Mouse (Mus musculus): Measurements from ENCODE around the gene Ephx3.
"Not testable (repeated sequence)": the region's sequence is repeated elsewhere in the genome, so short reads cannot be mapped to it uniquely, and the experiment has no call there.

The Ephx3 gene

DNA sequence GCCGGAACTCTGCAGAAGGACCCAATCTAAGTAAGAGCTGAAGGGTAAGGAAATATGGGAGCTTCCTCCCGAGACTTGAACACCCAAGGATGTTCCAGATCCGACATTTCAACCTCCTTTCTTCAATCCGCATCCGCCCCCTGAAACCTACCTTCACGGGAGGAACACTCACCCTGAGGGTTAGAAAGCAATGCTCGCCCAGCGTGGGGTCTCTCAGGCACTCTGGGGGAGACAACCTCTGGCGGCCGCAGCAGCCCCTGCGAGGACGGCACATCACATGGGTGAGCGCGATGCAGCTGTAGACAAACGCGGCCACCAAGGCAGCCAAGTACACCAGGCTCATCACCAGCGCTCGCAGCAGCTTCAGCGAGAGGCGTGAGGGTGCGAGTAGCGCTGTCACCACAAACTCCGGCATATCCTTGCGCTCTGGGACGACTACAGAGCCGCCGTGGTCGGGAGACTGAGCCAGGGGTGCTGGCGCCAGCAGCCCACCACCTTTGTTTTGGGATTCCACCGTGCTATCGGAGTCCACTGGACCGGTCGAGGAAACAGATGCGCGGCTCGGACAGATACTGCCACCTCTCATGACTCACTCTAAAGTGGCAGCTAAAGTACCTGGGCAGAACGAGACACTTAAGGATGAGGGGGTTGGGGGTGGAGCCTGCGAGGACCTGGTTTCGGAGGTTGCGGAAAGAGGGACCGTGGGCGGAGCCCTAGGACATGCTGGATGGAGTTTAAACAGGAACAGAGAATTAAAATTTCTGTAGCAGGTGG lies at the start of gene Ephx3:
Gene Ephx3 (minus strand): TSS at position 687 of the 774 bp plus-strand sequence.
- peak; percentile 71 for DNase-seq

DNA sequence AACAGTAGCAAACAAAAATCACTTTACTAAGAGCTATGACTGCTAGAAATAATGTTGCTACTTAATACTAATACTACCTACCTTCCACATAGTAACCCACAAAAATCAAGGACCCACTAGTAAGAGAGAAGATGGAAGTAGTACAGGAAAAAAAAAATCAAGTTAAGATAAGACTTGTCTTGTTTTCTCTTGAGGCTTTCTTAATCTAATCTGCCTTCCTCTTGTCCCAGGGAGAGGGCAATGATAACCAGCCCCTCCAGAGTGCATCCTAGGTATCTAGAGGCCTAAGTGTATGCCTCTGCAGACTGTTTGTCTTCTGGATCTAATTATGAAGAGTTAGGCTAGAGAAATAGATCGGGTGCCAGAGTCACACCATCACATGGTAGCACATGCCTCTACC lies 49.2 kb upstream of the Ephx3 start:
- no peak for DNase-seq

DNA sequence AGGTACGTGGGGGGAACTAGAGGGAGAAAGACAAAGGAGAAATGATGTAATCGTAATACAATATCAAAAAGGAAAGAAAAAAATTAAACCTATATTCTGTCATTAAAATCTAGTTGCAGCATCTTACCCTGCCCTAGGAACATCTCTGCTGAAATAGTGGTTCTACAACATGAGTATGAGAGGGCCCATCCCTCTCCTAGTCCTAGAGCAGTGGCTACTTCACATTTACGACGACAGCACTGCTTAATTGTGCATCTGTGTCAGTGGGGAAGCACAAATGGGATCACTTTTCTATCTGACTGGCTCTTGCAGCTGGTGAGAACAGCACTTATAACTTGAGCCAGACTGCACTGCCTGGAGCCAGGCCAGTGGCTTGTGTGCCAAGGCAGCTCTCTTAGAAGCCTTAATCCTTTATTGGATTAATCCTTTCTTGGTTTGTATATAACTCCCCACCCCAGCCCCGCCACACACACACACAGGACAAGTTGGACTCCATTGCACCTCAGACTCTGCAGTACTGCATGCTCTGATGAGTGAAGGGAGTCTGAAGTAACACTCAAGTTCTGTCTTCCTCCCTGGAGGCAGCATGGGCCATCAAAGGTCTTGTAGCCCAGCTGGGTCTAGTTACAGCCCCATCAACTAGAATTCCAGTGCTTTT lies 46.3 kb upstream of the Ephx3 start:
- peak; percentile 66 for DNase-seq

DNA sequence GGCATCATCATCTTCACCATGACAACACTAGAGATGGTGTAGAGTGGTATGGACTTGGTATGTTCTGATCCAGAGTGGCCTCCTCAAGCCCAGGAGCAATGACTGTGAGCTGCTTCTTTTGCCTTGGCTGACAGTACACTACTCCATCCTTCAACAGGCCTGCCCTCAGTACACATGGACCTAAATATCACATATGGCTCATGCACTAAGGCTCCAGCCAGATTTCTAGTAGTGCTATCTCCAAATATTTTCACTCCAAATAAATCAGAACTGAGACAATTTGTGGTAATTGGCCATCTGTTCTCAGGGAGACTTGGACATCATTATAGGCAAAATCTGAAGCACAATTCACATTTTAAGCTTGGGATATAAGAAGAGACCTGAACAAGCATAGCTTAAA lies 43.8 kb upstream of the Ephx3 start:
- no peak for DNase-seq

DNA sequence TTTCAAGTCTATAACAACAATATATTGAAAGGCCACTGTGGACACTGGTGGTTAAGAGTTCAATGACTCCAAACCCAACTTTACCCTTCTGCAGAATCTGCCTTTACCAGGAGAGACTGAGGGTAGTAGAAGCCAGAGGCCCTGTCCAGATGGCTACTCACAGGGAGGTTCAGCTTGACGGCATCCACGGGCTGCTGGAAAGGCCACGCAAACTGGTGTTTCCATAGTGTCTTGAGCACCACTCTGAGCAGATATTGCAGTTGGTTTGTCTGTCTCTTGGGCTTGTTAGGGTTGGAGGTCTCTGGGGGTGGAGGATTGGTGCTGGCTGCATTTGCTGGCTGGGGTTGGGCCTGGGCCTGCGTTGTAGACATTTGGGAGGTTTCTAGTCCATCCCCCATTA lies 39.9 kb upstream of the Ephx3 start:
- no peak for DNase-seq

DNA sequence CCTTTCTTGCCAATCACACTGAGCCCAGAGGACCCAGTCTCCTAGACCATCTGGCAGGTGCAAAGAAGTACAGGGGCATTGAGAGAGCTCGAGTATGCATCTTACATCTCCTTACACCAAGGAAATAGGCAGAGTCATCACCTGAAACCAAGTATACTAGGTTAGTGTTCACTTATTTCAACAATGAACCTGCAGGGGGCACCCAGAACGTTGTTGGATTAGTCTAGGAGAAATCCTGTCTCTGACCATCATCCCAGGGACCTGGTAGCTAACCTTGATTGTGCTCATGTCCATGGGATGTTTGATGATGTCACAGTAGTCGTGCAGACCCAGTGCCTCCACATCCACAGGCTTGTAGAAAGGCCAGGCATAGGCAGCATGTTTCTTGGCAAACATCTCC lies 31.5 kb upstream of the Ephx3 start:
- peak; percentile 38 for DNase-seq

DNA sequence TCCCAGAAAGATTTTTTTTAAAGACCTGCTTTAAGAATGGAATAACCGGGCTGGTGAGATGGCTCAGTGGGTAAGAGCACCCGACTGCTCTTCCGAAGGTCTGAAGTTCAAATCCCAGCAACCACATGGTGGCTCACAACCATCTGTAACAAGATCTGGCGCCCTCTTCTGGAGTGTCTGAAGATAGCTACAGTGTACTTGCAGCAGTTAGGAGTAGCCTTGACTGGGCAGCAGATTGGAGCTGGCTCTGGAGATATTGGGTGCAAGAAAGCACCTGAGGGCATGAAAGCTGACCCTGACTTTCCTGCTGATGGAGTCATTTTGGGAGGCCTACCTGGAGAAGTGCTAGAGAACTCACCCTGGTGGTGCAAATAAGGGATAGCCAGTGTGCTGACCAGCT lies 26.2 kb upstream of the Ephx3 start:
- not testable (repeated sequence) for DNase-seq

DNA sequence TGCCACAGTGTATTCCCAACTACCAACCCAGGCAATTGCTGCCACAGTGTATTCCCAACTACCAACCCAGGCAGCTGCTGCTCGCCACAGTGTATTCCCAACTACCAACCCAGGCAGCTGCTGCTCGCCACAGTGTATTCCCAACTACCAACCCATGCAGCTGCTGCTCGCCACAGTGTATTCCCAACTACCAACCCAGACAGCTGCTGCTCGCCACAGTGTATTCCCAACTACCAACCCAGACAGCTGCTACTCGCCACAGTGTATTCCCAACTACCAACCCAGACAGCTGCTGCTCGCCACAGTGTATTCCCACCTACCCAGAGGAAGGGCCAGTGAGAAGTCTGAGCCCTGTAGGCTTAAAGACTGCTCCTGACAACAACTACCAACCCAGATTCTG lies 22.2 kb upstream of the Ephx3 start:
- not testable (repeated sequence) for DNase-seq

DNA sequence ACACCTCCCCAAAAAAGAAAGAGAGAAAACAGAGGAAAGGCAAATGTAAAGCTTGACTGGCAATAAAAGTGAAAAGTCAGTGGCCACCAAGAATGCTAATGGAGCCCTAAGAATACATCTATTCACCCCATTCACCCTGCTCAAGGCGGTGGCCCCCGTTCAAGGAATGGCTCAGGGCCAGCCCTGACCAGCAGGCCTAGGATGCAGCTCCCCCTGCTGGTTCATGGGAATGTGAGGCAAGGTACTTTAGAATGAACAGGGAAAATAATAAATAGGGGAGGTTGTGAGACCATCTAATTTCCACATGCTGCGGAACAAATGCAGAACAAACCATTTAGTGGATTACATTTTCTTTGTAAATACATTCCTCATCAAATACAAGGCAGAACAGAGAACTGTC lies 20.4 kb upstream of the Ephx3 start:
- peak; percentile 80 for DNase-seq

DNA sequence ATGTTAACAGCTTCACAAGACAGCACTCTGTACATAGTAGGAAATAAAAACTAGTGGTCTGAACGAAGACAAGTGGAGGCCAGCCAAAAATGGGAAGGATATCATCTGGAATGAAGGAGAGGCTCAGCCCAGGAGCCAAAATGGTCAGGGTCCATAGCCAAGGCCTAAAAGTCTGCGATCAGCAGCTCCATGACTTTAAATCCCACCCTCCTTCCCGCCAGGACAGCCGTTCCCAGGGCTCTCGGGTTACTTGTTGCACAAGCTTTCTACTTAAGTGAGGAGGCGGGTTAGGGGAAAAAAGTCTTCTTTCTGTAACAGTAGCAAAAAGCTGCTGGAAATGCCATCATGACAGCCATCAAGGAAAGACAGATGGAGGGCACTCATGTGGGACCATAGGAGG lies 19.8 kb upstream of the Ephx3 start:
- DNase-seq: peak; percentile 64

DNA sequence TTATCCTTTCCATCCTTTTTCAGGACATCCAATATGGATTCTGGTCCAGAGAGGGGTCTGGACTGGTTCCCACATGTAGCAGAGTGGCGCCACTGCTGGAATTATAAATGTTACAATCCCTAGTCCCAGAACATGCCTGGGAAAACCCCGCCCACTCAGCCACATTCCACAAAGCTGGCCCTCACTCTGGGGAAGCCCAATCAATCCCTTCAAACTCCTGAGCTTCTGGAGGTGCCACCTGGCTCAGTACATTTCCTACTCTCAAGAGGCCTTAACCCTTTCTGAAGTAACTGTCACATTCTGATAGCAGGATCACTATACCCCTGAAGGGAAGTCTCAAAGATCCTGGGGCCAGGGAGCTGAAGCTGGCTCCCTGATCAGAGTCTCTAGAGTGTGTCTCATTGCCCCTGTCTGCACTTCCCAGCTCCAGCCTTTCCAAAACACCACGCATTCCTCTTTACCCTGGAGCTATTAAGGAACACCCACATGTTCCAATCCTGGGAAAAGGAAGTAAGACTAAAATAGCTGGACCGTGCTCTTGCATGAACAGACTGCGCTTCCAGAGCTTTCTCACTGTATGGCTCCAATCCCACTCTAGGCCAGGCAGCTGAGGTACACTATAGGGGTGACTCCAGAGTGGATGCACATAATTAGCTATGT lies 18.4 kb upstream of the Ephx3 start:
- peak; percentile 75 for DNase-seq

DNA sequence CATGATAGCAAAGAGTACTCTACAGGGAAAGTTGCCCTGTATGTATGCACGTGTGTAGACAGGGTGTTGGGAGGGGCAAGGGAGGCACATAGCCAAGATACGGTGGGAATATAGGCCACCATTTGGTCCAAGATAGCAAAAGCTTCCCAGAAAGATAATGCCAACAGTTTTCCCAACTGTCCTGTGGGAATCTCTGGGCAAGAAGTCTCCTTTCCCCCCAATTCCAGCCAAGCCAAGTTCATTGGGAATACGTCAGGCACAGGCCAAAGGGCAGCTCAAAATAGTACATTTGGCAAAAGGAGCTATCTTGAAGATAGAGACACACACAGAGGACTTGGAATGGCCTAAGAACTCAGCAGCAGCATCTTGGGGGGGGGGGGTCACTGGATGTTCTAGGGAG lies 16.0 kb upstream of the Ephx3 start:
- peak; percentile 58 for DNase-seq

DNA sequence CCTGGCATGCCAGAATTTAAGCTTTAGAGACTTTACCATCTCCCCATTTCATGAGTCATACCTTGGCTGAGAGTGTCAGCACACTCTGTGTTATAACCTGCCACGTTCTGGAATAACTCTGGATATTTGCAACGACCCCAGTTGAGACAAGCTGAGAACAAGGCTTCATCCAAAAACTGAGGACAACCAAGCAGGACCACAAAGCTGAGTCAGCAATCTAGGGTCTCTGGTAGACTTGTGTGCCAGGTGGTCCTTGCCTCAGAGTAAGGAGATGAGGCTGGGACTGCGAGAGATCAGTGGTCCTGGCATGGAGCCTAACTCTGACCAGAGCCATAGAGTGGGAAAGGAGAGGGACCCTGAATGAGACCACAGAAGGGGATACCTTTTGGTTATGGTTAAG lies 13.6 kb upstream of the Ephx3 start:
- DNase-seq: no peak

DNA sequence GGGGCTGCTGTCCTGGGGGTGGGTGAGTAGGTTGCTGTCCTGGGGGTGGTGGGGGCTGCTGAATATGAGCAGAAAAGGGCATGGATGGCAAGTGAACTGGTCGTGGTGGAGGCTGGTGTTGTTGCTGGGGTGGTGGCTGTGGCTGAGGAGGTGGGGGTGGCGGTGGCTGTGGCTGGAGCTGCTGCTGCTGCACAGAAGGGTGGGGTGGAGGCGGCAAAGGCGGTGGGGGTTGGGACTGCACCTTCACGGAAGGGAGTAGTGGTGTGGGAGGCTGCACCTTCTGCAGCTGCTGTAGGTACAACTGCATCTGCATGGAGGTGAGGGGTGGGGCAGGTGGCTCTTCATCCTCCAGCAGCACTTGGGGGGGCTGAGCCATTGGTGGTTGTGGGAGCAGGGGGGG lies 11.7 kb upstream of the Ephx3 start:
- DNase-seq: no peak

DNA sequence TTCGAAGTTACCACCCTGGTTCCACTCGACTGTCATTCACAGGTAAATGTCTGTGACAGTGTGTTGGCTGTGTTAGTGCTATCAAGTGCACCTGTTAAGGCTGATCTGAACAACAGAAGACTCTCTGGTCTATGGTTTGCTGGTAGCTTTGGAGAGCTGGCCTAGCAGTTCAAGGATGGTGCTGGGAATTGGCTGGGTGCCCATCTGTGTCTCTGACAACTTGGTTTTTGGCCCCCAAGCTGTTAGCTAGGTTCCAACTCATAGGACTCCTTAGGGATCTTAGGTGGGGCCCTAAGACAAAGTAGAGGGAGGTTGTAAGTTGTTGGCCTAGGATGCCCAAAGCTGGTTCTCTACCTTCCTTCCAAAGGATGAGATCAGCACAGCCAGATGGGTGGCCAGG lies 10.4 kb upstream of the Ephx3 start:
- no peak for DNase-seq

DNA sequence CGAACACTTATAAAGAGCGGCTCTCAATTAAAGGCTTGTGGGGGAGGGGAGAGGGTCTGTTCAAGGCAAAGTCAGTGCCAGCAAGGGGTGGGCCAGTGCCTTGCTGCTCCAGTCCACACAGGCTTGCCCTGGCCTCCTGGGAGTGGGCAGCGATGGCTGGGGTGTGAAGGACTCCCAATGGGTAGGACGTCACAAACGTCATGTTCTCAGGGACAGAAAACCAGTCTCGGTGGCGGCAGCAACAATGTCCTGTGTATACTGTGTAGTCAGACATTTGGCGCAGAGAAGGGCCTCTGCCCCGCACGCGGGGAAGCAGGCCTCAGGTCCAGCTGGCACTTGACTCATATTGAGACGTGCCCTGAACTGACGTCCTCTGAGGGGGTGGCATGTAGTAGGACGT lies 7.8 kb upstream of the Ephx3 start:
- no peak for DNase-seq

DNA sequence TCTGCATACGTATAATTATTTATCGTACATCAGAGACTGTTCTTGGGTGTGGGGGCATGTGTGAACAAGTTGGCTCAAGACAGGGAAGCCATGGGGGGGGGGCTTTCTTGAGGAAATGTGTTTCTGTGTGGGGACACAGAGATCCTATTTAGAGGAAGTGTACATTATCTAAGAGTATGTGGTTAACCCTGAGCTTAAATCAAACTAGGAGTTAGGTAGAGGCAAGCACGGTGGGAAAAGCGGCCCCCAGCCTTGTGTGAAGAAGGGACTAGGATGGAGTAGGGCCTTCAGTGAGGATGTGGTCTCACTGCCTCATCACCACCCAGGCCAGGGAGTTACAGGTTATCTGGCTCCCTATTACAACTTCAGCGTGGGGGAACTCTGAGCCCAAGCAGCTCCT lies 6.4 kb upstream of the Ephx3 start:
- DNase-seq: no peak

DNA sequence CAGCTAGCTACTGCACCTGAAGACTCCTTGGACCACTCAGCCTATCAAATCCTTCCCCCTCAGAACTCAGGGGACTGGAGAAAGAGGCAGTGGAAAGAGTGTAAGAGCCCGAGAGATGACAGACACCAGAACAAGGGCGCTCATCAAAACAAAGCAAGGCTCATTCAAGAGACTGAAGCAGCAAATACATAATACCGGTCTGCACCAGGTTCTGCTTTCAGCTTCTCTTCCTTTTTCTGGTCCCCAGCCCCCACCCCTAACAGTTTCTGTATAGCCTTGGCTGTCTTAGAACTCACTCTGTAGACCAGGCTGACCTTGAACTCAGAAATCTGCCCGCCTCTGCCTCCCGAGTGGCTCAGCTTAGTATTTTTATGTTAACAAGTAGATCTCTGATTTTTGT lies 3.7 kb upstream of the Ephx3 start:
- no peak for DNase-seq

DNA sequence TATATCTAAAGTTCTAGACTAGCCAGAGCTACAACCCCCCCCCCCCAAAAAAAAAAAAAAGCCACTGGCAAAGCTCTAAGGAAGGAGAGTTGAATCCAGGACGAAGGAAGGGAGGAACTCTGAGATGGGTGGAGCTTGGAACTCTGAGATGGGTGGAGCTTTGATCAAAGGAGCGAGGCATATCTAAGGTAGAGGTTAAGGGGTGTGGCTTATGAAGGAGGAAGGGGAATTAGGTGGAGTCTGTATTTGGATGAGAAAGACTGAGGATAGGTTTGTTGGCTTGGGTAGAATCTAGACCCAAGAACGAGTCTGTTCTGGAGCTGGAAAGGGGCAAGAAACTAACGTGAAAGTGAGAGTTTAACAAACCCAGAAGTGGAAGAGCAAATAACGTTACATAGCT lies 501 bp upstream of the Ephx3 start:
- peak; percentile 52 for DNase-seq

DNA sequence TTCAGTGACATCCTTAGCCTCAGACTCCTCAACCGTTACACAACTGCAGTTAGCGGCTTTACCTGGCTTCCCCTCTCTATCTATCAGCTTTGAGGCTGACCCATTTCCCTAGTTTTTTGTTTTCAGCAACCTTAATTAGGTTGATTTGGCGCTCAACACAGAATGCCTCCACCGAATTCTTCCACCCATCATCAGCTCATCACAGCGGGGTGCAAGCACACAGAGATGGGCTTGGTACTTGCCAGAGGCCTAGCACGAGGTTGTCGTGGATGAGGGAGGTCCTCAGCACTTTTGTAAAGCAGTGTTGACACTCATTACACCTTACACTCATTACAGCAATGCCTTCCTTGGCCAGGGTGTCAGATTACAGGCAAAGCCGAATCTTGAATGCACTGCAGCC lies 6.3 kb downstream of the Ephx3 start:
- DNase-seq: no peak

DNA sequence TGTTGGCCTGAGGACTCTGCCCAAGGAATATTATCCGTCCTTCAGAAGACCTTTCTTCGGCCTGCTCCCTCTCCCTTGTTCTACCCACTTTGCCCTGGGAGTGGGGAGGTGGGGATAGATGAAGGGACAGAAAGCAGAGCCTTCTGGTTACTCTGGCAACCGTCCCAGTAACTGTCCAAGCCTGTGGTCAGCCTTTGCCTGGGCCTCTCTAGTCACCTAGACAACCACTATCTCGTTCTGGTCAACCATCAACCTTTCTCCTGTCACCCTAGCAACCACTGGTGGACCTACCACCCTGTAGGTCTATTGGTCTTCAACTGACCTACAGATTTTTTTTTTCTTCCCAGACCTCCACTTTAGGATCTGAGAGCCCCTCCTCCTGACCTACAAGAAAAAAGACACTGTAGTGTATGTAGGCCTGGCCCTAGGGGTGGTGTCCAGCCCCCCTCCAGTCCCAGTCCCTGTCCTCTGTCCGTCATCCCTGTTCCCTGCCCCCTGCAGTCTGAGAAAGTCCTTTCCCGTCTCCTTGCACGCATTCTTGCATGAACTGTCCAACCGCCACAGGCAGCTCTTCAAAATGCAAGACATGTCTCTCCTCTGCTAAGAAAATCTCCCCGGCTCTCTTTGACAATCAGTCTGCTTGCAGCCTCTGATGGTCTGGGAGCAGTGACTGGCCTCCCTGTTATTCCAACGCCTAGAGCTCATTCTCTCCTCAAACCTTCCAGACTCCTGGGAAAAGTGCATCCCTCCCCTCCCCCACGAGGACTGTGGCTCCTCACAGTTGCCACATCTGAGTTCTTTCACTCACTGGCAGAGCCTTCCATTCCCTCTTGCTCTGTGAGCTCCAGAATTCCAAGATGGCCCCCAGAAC lies 9.5 kb downstream of the Ephx3 start:
- no peak for DNase-seq

DNA sequence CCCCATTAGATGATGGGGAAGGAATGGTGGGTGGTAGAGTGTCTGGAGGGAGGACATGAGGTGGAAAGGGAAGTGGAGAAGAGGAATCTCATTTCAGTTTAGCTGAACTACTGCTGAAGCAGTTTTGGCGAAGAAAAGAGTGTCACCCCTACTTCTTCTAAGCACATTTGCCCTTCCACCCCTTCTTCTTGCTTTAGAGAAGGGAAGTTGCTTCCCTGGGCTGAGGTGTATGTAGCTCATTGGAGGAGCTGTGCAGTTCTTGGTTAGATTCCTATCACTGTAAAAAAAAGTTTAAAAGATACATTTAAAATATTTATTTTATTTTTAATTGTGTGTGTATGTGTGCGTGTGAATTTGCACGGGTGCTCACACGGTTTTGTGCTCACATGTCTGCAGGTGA lies 12.4 kb downstream of the Ephx3 start:
- no peak for DNase-seq

DNA sequence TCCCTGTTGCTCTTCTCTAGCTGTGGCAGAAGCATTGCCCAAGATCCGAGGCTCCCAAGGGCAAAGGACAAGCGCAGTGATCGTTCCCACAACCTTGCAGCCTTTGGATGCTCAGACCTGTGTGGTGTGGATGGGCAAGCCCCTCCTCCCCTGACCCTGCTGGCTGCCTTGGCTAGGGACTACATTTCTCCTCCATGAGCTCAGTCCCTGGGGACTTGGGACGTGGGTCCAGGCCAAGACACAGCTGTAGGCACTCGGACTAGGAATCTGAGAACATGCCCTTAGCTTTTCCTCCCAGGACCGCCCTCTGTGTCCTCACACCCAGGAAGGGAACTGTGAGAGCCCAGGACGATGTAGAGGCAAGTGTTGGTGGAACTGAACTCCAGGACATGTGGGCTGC lies 16.2 kb downstream of the Ephx3 start:
- peak; percentile 76 for DNase-seq

All from lung, postnatal 36 days (tissue).